Mouse (Mus musculus): Measurements from ENCODE around the gene Btnl10. TPM values are rescaled to one million over a fixed set of nuclear protein-coding genes. Genes with fewer than 3 reads are reported as not detected.

Gene Btnl10
- polyA plus RNA-seq, 1 experiment from 2014 or later = 0.25 TPM

- Histone ChIP-seq H3K27me3 (no peaks in the 10 kb centered on the region), H3K4me2 (no peak overlapping the region), H3K4me1 (replicated peaks) (0 out of 2 replicates have a peak, but pooled peaks cover 2% of the 10 kb centered on the region), H3K9ac (replicated peaks) (no peak overlapping the region), H3K9me3 (no peaks in the 10 kb centered on the region), H3K36me3 (peaks cover 44% of the 10 kb centered on the region), H3K27ac (no peak overlapping the region), H3K4me3 (replicated peaks) (no peak overlapping the region)
- ATAC-seq (ENCODE audit: insufficient number of reproducible peaks, insufficient read depth, low FRiP score, low TSS enrichment, low read depth) = no peak
- WGBS = 91% methylated on average over 3 of the region's 3 CpGs
These were observed 12.5 kb downstream of the Btnl10 start for GRCm38 (mm10) chr11:58930254-58930653.

- H3K27ac ChIP-seq = no peak overlapping the region
- no peak for ATAC-seq (ENCODE audit: insufficient number of reproducible peaks, insufficient read depth, low FRiP score, low TSS enrichment, low read depth)
- H3K9ac ChIP-seq (replicated peaks) = no peak overlapping the region
- peaks cover 55% of the 10 kb centered on the region for H3K36me3 ChIP-seq
- 73% methylated on average over 4 of the region's 4 CpGs for WGBS
- no peak overlapping the region for H3K4me3 ChIP-seq (replicated peaks)
- H3K27me3 ChIP-seq = no peaks in the 10 kb centered on the region
- H3K9me3 ChIP-seq = no peaks in the 10 kb centered on the region
- no peak overlapping the region for H3K4me2 ChIP-seq
- H3K4me1 ChIP-seq (replicated peaks) = peaks cover 3% of the 10 kb centered on the region; the same call in 1 of the 2 replicates
These were observed 13.9 kb downstream of the Btnl10 start for GRCm38 (mm10) chr11:58931576-58931975.

DNA sequence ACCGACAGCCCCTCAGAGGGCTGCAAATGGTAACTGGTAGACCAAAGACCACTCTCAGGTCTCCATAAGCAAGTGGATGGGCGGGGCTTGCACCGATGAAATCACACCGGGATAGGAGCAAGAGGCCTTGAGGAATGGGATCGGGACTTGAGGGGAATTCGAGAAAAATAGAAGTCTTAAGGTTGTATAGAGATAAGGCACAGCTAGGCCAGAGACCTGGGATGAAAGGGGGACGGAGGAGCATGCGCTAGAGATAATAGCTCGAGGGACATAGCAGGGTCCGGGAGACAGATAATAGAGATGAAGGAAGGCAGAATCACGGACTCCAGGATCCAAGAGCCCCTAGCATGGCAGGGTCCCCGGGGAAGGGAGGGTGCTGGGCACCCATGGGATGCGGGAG is 20.2 kb downstream of the Btnl10 start:
- Histone ChIP-seq H3K27ac (peak overlapping the region; percentile 93), H3K4me3 (replicated peaks) (peak overlapping the region; percentile 94), H3K9me3 (no peaks in the 10 kb centered on the region), H3K27me3 (no peaks in the 10 kb centered on the region; the same call in 1 of the 2 replicates), H3K36me3 (peaks cover 40% of the 10 kb centered on the region), H3K4me1 (replicated peaks) (peaks cover 16% of the 10 kb centered on the region), H3K9ac (replicated peaks) (peak overlapping the region; percentile 97), H3K4me2 (peak overlapping the region; percentile 92)
- WGBS = 1% methylated on average over 13 of the region's 13 CpGs
- ATAC-seq (ENCODE audit: insufficient number of reproducible peaks, insufficient read depth, low FRiP score, low TSS enrichment, low read depth) = 0 out of 2 replicates have a peak, but pooled peaks have one; percentile 11

- Histone ChIP-seq H3K36me3 (peaks cover 34% of the 10 kb centered on the region), H3K4me2 (peak within 1 kb of the TSS; percentile 92), H3K9me3 (no peaks in the 10 kb centered on the region), H3K4me1 (replicated peaks) (peaks cover 16% of the 10 kb centered on the region), H3K4me3 (replicated peaks) (peak within 1 kb of the TSS; percentile 94), H3K27me3 (peaks cover 4% of the 10 kb centered on the region; the same call in 1 of the 2 replicates), H3K9ac (replicated peaks) (peak within 1 kb of the TSS; percentile 97), H3K27ac (peak within 1 kb of the TSS; percentile 93)
- peak; percentile 95 for ATAC-seq (ENCODE audit: insufficient number of reproducible peaks, insufficient read depth, low FRiP score, low TSS enrichment, low read depth)
- under 1% methylated on average over 95 of the region's 95 CpGs for WGBS
These were observed 20.8 kb downstream of the Btnl10 start, which contains the start of gene Rnf187 for GRCm38 (mm10) chr11:58938322-58939087. TSS of gene Rnf187 (minus strand) at chr11:58938916.

DNA sequence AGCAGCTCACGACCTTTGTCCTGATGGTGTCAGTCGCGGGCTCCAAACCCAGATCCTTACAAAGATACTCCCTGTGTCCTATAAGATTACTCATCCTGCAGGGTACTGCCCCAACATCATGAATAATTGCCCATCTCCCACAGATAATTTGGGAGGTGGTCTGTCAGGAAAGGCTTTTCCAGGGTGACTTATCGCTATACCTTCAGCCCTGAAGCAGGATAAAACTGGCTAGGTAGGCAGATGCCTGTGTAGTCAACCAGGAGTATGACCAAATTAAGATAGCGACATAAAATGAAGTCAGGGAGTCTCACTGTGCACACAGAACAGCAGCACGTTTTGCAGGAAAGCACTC is 21.4 kb downstream of the Btnl10 start:
- peaks cover 10% of the 10 kb centered on the region; the same call in 1 of the 2 replicates for H3K27me3 ChIP-seq
- WGBS = 23% methylated on average over 6 of the region's 6 CpGs
- H3K36me3 ChIP-seq = peaks cover 28% of the 10 kb centered on the region
- H3K27ac ChIP-seq = peak overlapping the region; percentile 93; the same call in 1 of the 2 replicates
- peak overlapping the region; percentile 92 for H3K4me2 ChIP-seq
- H3K9me3 ChIP-seq = no peaks in the 10 kb centered on the region
- 0 out of 2 replicates have a peak overlapping the region, but pooled peaks have one; percentile 97 for H3K9ac ChIP-seq (replicated peaks)
- H3K4me3 ChIP-seq (replicated peaks) = peak overlapping the region; percentile 94
- ATAC-seq (ENCODE audit: insufficient number of reproducible peaks, insufficient read depth, low FRiP score, low TSS enrichment, low read depth) = peak; percentile 23; the same call in 1 of the 2 replicates
- peaks cover 16% of the 10 kb centered on the region for H3K4me1 ChIP-seq (replicated peaks)

DNA sequence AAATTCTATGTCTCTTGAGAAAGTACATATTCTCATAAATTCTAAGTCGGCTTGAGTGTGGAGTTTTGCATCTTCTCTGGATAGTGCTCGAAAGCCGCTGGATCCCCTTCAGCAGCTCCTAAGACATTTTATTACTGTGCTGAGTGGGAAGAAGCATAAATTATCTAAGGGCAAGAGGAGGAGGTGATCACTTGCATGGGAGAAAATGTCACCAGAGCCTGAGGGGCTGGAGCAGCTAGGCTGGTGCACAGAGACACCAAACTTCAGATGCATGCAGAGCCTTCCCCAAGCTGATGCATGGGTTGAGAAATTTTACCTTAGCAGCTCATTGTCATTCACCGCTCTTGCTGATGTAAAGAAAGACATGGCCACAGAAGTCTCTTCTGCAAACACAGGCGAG is 26.4 kb downstream of the Btnl10 start:
- WGBS = 59% methylated on average over 5 of the region's 5 CpGs
- peaks cover 7% of the 10 kb centered on the region; the same call in 1 of the 2 replicates for H3K4me1 ChIP-seq (replicated peaks)
- no peaks in the 10 kb centered on the region for H3K36me3 ChIP-seq
- no peak overlapping the region; the same call in 1 of the 2 replicates for H3K4me3 ChIP-seq (replicated peaks)
- H3K27me3 ChIP-seq = peaks cover 50% of the 10 kb centered on the region
- H3K9ac ChIP-seq (replicated peaks) = 0 out of 2 replicates have a peak overlapping the region, but pooled peaks have one; percentile 31
- H3K9me3 ChIP-seq = no peaks in the 10 kb centered on the region
- H3K27ac ChIP-seq = no peak overlapping the region
- H3K4me2 ChIP-seq = no peak overlapping the region
- no peak for ATAC-seq (ENCODE audit: insufficient number of reproducible peaks, insufficient read depth, low FRiP score, low TSS enrichment, low read depth)

GRCm38 (mm10) chr11:58947306-58947705 is 29.6 kb downstream of the Btnl10 start:
- no peaks in the 10 kb centered on the region for H3K36me3 ChIP-seq
- H3K27me3 ChIP-seq = peaks cover 77% of the 10 kb centered on the region
- no peak overlapping the region for H3K9ac ChIP-seq (replicated peaks)
- no peaks in the 10 kb centered on the region for H3K9me3 ChIP-seq
- ATAC-seq (ENCODE audit: insufficient number of reproducible peaks, insufficient read depth, low FRiP score, low TSS enrichment, low read depth) = no peak
- 76% methylated on average over 3 of the region's 3 CpGs for WGBS
- no peak overlapping the region for H3K4me3 ChIP-seq (replicated peaks)
- peaks cover 15% of the 10 kb centered on the region; the same call in 1 of the 2 replicates for H3K4me1 ChIP-seq (replicated peaks)
- H3K4me2 ChIP-seq = no peak overlapping the region
- H3K27ac ChIP-seq = no peak overlapping the region

- Histone ChIP-seq H3K4me3 (replicated peaks) (peak overlapping the region; percentile 49), H3K4me2 (peak overlapping the region; percentile 62), H3K9me3 (no peaks in the 10 kb centered on the region), H3K27me3 (peaks cover 77% of the 10 kb centered on the region), H3K4me1 (replicated peaks) (peaks cover 17% of the 10 kb centered on the region), H3K27ac (peak overlapping the region; percentile 93), H3K36me3 (no peaks in the 10 kb centered on the region), H3K9ac (replicated peaks) (peak overlapping the region; percentile 45; the same call in 1 of the 2 replicates)
- WGBS = 20% methylated on average over 23 of the region's 23 CpGs
- peak; percentile 32; the same call in 1 of the 2 replicates for ATAC-seq (ENCODE audit: insufficient number of reproducible peaks, insufficient read depth, low FRiP score, low TSS enrichment, low read depth)
These were observed 30.3 kb downstream of the Btnl10 start for GRCm38 (mm10) chr11:58947798-58948528.

DNA sequence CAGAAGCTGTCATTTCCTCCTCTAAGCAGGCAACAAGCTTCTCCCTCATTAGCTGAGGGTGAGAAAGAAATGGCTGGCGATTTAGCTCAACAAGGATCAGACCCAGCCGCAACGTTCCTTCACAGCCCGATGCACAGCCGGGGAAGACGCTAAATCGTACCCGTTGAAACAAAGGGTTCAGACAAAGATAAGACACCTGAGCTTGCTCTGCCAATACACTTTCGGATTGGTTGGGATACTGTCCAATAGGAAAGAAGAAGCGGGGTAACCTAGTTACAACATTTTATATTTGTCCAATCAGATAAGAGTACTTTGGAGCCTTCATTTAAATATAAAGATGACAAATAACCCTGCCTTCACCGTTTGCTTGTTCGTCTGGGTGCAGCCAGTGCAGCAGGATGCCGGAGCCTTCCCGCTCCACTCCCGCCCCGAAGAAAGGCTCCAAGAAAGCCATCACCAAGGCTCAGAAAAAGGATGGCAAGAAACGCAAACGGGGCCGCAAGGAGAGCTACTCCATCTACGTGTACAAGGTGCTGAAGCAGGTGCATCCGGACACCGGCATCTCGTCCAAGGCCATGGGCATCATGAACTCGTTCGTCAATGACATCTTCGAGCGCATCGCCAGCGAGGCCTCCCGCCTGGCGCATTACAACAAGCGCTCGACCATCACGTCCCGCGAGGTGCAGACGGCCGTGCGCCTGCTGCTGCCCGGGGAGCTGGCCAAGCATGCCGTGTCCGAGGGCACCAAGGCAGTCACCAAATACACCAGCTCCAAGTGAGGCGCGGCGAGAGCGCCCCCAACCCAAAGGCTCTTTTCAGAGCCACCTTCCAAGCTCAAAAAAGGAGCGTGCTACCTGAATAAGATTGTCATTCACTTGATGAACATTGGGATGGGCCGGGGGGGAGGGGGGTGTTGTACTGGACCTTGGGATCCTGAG is 31.1 kb downstream of the Btnl10 start, which contains the start of gene Hist3h2ba:
TSS of gene Hist3h2ba (plus strand) at position 379 of the 938 bp plus-strand sequence.
- Histone ChIP-seq H3K4me1 (replicated peaks) (peaks cover 26% of the 10 kb centered on the region), H3K9me3 (no peaks in the 10 kb centered on the region), H3K4me3 (replicated peaks) (peak within 1 kb of the TSS; percentile 49), H3K27me3 (peaks cover 69% of the 10 kb centered on the region), H3K9ac (replicated peaks) (peak within 1 kb of the TSS; percentile 60), H3K4me2 (peak within 1 kb of the TSS; percentile 62), H3K36me3 (no peaks in the 10 kb centered on the region), H3K27ac (peak within 1 kb of the TSS; percentile 93)
- peak; percentile 90 for ATAC-seq (ENCODE audit: insufficient number of reproducible peaks, insufficient read depth, low FRiP score, low TSS enrichment, low read depth)
- under 1% methylated on average over 48 of the region's 48 CpGs for WGBS
